Mouse (Mus musculus): ENCODE results near the gene Mutyh.

DNA sequence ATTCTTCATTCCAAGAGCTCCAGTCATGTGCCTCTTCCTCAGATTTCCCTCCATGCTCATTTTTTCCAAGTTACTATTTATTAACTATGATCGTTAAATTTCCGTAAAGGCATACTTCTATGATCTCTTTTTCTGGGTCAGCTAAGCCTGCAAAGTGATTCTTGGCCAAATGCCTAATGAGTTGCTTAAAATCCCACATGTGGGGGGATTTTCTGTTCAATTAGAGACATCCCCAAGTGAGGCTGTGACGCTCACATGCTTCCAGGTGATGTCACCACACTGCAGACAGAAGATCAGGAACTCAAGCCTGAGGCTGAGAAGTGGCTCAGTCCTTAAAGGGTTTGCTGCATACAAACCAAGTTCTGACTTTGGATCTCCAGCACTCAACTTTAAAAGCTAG, 42.4 kb downstream of the Mutyh start:
- TF ChIP-seq EP300 (IDR thresholded peaks at IDR 0.05) = no peak
- no peak for TF ChIP-seq CTCF (IDR thresholded peaks at IDR 0.05)
